Mouse (Mus musculus) stomach, postnatal 0 days (tissue): ENCODE data around the gene Themis3.

Source experiments
- CTCF ChIP-seq: IDR thresholded peaks from 2 replicates; pipeline ENCODE4 v1.5.1; 2016; ENCODE audit warnings: antibody characterized with exemption, low read depth, mild to moderate bottlenecking, moderate library complexity
- EP300 ChIP-seq: optimal IDR thresholded peaks from 2 replicates; pipeline ENCODE3; 2016; ENCODE audit warnings: antibody characterized with exemption

- TF ChIP-seq CTCF (no peak), EP300 (no peak)
These were observed 1.4 kb upstream of the Themis3 start for GRCm38 (mm10) chr17:66595867-66596266.
